Mouse (Mus musculus) frontal cortex, adult (tissue): ENCODE measurements around the gene S100a14.

Experiments used
- ATAC-seq: cut with Nextera tagmentation; 2 replicates; pipeline ENCODE4 v1.9.2; 2017; ENCODE audit warnings: mild to moderate bottlenecking, moderate library complexity, mixed read lengths; ENCODE audit not compliant: low TSS enrichment

S100a14 gene

GRCm38 (mm10) chr3:90526580-90526979 lies at the start of gene S100a14:
TSS of gene S100a14 (plus strand) at chr3:90526856.
- no peak for ATAC-seq

- no peak for ATAC-seq
Measured at GRCm38 (mm10) chr3:90486998-90487397, 39.7 kb upstream of the S100a14 start.

- no peak for ATAC-seq
Measured at GRCm38 (mm10) chr3:90488576-90488975, 38.1 kb upstream of the S100a14 start.

- peak; percentile 97 for ATAC-seq
Measured at GRCm38 (mm10) chr3:90490696-90491256, 35.9 kb upstream of the S100a14 start, which contains the start of gene Snapin. TSS of gene Snapin (minus strand) at chr3:90491033.

- no peak for ATAC-seq
Measured at GRCm38 (mm10) chr3:90491350-90491749, 35.3 kb upstream of the S100a14 start.

- no peak for ATAC-seq
Measured at GRCm38 (mm10) chr3:90493831-90494540, 32.7 kb upstream of the S100a14 start.

GRCm38 (mm10) chr3:90495850-90496525 lies 30.7 kb upstream of the S100a14 start:
- peak; percentile 20; the same call in 1 of the 2 replicates for ATAC-seq

GRCm38 (mm10) chr3:90497597-90497996 lies 29.1 kb upstream of the S100a14 start:
- ATAC-seq: no peak

- no peak for ATAC-seq
Measured at GRCm38 (mm10) chr3:90503444-90503843, 23.2 kb upstream of the S100a14 start.

GRCm38 (mm10) chr3:90505216-90505615 lies 21.4 kb upstream of the S100a14 start:
- no peak for ATAC-seq

- ATAC-seq: no peak
Measured at GRCm38 (mm10) chr3:90506362-90506761, 20.3 kb upstream of the S100a14 start.

- ATAC-seq: peak; percentile 8; the same call in 1 of the 2 replicates
Measured at GRCm38 (mm10) chr3:90508287-90508949, 18.2 kb upstream of the S100a14 start.

GRCm38 (mm10) chr3:90508950-90509746 lies 17.5 kb upstream of the S100a14 start, which contains the start of gene Chtop:
TSS of gene Chtop (minus strand) at chr3:90509498.
- ATAC-seq: peak; percentile 84

- ATAC-seq: no peak
Measured at GRCm38 (mm10) chr3:90509747-90510123, 16.9 kb upstream of the S100a14 start.

GRCm38 (mm10) chr3:90512276-90512675 lies 14.4 kb upstream of the S100a14 start:
- ATAC-seq: no peak

- ATAC-seq: no peak
Measured at GRCm38 (mm10) chr3:90512948-90513642, 13.6 kb upstream of the S100a14 start.

GRCm38 (mm10) chr3:90513796-90514590 lies 12.7 kb upstream of the S100a14 start, which contains the start of the genes S100a1 and S100a13:
TSS of gene S100a1 (minus strand) at chr3:90514392.
TSS of gene S100a13 (plus strand) at chr3:90514435.
- ATAC-seq: peak; percentile 71

- ATAC-seq: peak; percentile 57
Measured at GRCm38 (mm10) chr3:90514691-90515090, 12.0 kb upstream of the S100a14 start.

GRCm38 (mm10) chr3:90515242-90515641 lies 11.4 kb upstream of the S100a14 start:
- ATAC-seq: no peak

GRCm38 (mm10) chr3:90515789-90516188 lies 10.9 kb upstream of the S100a14 start:
- ATAC-seq: no peak
